Mouse (Mus musculus): ENCODE measurements around the gene Tsga10ip. TPM values are rescaled to one million over a fixed set of nuclear protein-coding genes. Genes with fewer than 3 reads are reported as not detected.
A peak's percentile ranks its signal among the peaks of the same experiment; 100 is the strongest.
"Not testable (repeated sequence)": the region's sequence is repeated elsewhere in the genome, so short reads cannot be mapped to it uniquely, and the experiment has no call there.

Tsga10ip gene
- total RNA-seq, 4 experiments from 2014 or later = not detected

- DNase-seq (ENCODE audit: low spot score in 2 of 2) = peak in 1 of 2 experiments; percentile 50
These were observed 21.9 kb upstream of the Tsga10ip start for GRCm38 (mm10) chr19:5424092-5424781.

DNA sequence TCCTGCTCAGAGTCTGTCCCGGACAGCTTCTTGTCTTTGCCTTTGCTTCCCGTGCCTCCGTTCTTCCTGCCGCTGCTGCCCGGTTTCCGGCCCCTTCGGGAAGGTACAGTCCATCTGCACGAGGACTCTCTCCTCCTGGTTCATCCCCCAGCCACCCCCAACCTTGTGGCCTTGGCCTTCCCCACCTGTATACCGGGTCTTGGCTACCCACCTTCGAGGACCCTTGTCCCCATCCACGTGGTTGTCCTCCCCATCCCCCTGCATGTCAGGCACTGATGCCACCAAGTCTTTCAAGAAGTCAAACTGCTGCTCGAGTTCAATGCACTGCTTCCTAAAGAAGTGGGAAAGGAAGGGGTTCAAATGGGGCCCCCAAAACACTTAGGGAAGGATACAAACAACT is 21.2 kb upstream of the Tsga10ip start:
- no peak for DNase-seq (ENCODE audit: low spot score in 2 of 2)

GRCm38 (mm10) chr19:5422895-5423443 is 20.6 kb upstream of the Tsga10ip start:
- no peak for DNase-seq (ENCODE audit: low spot score in 2 of 2)

DNA sequence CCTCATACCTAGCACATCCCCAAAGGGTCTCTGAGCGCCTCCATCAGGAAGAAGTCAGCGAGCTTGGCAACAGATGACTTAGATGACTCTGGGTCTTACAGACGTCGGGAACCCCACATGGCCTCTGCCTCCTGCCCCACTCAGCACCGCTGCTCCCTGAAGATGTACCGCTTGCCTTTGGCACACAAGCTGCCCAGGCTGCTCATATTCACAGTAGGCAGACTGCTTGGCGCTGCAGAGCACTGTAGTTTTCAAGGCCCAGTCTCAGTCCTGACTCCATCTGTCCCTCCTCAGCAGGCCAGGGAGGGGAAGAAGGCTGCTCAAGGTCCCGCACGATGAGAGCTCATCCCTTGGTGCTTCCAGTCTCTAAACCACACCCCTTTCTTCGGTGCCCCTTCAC is 19.9 kb upstream of the Tsga10ip start:
- DNase-seq (ENCODE audit: low spot score in 2 of 2) = no peak

GRCm38 (mm10) chr19:5421784-5422183 is 19.5 kb upstream of the Tsga10ip start:
- DNase-seq (ENCODE audit: low spot score in 2 of 2) = no peak

DNA sequence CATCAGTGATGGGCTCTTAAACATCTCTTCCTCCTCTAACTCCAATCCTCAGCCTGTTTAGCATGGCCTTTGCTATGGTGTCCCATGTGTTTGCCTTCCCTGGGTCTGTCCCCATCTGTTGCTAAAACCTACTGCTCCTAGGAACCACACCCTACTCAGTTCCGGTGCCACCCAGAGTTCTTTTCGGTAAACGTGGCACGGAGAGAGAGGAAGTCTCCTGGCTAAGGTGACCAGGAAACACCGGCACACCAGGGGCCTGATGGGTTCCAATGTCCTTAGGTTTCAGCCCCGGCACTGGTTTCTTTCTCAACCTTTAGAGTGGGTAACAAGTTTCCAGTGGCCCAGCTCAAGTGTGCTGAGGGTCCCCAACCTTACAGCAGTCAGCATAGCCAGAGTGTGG is 18.3 kb upstream of the Tsga10ip start:
- DNase-seq (ENCODE audit: low spot score in 2 of 2) = no peak

GRCm38 (mm10) chr19:5419630-5420029 is 17.3 kb upstream of the Tsga10ip start:
- no peak for DNase-seq (ENCODE audit: low spot score in 2 of 2)

- DNase-seq (ENCODE audit: low spot score in 2 of 2) = no peak
These were observed 16.6 kb upstream of the Tsga10ip start for GRCm38 (mm10) chr19:5418750-5419466.

GRCm38 (mm10) chr19:5414534-5414957 is 12.2 kb upstream of the Tsga10ip start:
- DNase-seq (ENCODE audit: low spot score in 2 of 2) = no peak

GRCm38 (mm10) chr19:5413840-5414239 is 11.5 kb upstream of the Tsga10ip start:
- no peak for DNase-seq (ENCODE audit: low spot score in 2 of 2)

DNA sequence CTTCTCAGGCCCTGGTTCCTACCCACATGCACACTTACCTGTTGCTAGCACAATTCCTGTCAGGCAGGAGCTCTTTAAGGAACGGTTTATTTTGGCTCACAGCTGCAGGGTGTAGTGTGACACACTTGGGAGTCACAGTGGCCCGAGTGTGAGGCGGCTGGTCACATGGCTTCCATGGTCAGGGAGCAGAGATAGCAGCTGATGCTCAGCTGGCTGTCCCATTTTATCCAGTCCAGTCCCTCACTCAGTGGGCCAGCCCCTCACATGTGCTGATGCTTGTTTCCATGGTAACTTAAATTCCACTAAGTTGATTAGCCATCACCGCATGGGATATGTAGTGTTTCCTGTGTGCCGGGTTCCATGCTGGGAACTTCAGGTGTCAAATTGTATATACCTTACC is 9.6 kb upstream of the Tsga10ip start:
- DNase-seq (ENCODE audit: low spot score in 2 of 2) = no peak

DNA sequence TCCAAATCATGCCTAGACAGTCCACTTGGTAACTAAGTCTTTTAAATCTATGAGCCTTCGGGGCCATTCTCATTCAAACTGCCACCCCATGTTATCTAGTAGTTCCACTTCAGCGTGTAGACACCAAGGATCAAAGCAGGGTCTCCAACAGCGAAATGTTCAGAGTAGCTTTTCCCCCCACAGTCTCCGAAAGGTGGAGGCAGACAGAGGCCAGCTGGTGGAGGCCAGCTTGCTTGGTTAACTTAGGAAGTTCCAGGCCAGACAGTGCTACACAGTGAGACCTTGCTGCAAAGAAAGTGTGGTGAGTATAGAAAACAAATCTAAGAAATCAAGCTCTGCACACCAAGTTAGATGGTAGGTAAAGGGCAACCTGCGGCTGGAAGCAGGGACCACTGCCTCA is 8.3 kb upstream of the Tsga10ip start:
- DNase-seq (ENCODE audit: low spot score in 2 of 2) = no peak

- DNase-seq (ENCODE audit: low spot score in 2 of 2) = no peak
These were observed 6.7 kb upstream of the Tsga10ip start for GRCm38 (mm10) chr19:5409068-5409467.

GRCm38 (mm10) chr19:5408057-5409001 is 6.0 kb upstream of the Tsga10ip start:
- DNase-seq (ENCODE audit: low spot score in 2 of 2) = no peak

GRCm38 (mm10) chr19:5407133-5407532 is 4.8 kb upstream of the Tsga10ip start:
- no peak for DNase-seq (ENCODE audit: low spot score in 2 of 2)

DNA sequence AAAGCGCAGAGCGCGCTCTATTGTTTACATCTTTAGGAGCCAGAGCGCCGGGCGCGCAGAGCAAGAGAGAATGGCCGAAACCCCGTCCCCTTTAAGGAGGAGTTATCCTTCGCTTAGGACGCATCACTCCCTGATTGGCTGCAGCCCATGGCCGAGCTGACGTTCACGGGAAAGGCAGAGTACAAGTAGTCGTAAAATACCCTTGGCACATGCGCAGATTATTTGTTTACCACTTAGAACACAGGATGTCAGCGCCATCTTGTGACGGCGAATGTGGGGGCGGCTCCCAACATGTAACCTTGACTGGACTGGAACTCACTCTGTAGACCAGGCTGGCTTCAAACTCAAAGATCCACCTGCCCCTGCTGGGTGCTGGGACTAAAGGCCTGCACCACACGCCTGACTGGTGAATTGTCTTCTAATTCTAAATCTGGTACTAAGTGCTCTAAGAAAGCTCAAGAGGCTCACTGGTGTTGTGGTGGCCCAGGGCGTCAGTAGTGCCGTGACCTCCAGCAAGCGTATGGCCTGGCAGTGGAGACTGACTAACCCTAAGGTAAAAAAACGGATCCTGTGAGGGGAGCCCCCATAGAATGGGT is 4.3 kb upstream of the Tsga10ip start:
- peak in 1 of 2 experiments; percentile 57 for DNase-seq (ENCODE audit: low spot score in 2 of 2)

GRCm38 (mm10) chr19:5405924-5406323 is 3.6 kb upstream of the Tsga10ip start:
- DNase-seq (ENCODE audit: low spot score in 2 of 2) = no peak

DNA sequence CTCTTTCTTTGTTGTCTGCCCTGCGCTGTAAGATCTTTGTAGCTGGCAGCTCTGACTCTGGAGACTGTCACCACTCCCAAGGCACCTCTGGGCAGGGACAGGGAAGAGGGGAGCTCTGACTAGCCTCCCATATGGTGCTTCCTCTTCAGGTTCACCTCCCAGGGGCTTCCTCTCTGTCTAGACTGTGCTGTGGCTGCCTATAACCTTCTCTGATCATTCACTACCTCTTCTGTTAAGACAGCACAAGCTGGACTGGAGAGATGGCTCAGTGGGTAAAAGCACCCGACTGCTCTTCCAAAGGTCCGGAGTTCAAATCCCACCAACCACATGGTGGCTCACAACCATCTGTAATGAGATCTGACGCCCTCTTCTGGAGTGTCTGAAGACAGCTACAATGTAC is 1.3 kb downstream of the Tsga10ip start:
- not testable (repeated sequence) for DNase-seq (ENCODE audit: low spot score in 2 of 2)

DNA sequence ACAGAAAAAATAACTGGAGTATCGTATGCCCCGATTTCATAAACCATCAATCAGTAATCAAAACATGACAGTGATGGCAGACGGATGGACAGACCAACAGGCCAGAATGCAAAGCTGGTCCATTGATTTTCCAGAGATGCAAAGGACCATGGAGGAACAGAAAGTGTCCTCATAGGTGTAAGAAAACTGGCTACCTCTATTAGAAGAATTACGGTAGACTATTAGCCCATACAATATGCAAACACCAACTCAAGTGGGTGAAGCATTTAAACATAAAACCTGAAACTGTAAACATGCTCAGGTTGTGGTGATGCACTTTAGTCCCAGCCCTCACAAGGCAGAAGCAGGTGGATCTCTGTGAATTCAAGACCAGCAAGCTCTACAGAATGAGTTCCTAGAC is 7.0 kb downstream of the Tsga10ip start:
- no peak for DNase-seq (ENCODE audit: low spot score in 2 of 2)

DNA sequence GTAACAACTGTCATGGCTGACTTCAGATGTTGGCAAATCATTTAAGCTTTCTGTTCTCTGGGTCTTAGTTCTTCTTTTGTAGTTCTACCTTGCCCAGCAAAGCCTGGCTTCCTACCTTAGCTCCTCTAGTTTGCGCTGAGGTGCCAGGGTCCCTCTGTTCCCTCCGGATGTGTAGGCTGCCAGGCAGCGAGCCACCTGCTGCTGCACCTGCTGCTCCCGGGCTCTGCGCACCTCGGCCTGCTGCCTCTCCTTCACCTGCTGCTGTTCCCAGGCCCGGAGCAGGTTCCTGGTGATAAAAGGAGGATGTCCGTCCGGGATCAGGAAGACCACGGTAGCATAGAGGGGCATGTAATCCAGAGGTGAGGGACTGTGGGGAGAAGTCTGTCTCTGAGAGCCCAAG is 8.2 kb downstream of the Tsga10ip start:
- DNase-seq (ENCODE audit: low spot score in 2 of 2) = no peak

DNA sequence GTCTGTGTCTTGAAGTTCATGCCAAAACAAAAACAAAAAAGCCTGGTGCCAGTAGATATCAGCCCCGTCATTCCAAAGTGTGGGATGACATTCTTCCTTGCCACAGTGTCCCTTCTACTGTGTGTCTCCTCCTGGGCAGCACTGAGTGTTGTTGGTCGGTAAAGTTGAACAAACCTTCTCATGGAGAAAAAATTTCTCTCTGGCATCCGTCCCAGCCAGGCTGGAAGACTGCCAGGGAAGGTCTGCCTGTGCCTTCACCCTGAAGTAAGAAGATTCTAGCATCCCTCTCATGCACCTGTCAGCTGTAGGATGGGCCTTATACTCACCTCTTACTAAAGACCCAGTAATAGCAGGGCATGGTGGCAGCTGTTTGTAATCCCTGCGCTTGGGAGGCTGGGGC is 9.4 kb downstream of the Tsga10ip start:
- DNase-seq (ENCODE audit: low spot score in 2 of 2) = no peak
